10 mouse cellular contexts compared by ENCODE assay signal in genomic region chr6:73011827-73012226, GRCm38 (mm10). TPM values are rescaled to one million over a fixed set of nuclear protein-coding genes. Genes with fewer than 3 reads are reported as not detected.
DNase-seq lines count a peak whose midpoint lies in the region; ATAC-seq and TF ChIP-seq lines count a peak whose summit lies in the region.
"Had no signal": no experiment of that assay in that cellular context is flagged by ENCODE, and none has a peak within 500 bp of the region (broad histone marks: within the 10 kb centered on the region; RNA-seq: fewer than 3 reads in every experiment).

No protein-coding gene starts in this region.

- WGBS in kidney, adult 2 months: 68% methylated on average over 6 of the region's 6 CpGs

- no peak overlapping the region for H3K27ac ChIP-seq in gastrocnemius, adult 2 months
- no peak overlapping the region for H3K27ac ChIP-seq in kidney, adult 2 months (ENCODE audit: insufficient read depth, low read depth, low read length)

- intact Hi-C loops in gastrocnemius, adult 2 months (cut with DNase I): loop anchor here (2.0 kb wide), 1 partner anchor 71 kb away; no protein-coding TSS in a partner anchor

- no peaks in the 10 kb centered on the region for H3K4me1 ChIP-seq in kidney, adult 2 months (ENCODE audit: control insufficient read depth, insufficient read depth, low read length)

- TF ChIP-seq CTCF in gastrocnemius, adult 2 months (IDR thresholded peaks at IDR 0.05): no peak
- no peak for TF ChIP-seq CTCF in kidney, adult 2 months (conservative IDR thresholded peaks at IDR 0.05; ENCODE audit: insufficient read depth, insufficient read length, low read depth, low read length)

- no peak overlapping the region for H3K4me3 ChIP-seq in gastrocnemius, adult 2 months
- no peak overlapping the region for H3K4me3 ChIP-seq in kidney, adult 2 months (ENCODE audit: insufficient read depth, low read depth, low read length)

- no peak for TF ChIP-seq POLR2A in kidney, adult 2 months (IDR thresholded peaks at IDR 0.05; ENCODE audit: low read depth, low read length)

- DNase-seq in gastrocnemius, postnatal 10 days: peak; percentile 51
- no peak for DNase-seq in gastrocnemius, adult 2 months
- DNase-seq in kidney, postnatal 25 days: peak; percentile 39 to 45
- DNase-seq in kidney, adult 2 months: no peak
- DNase-seq in ovary, postnatal 36 days (ENCODE audit: low spot score): peak; percentile 7
- no peak for DNase-seq in ovary, adult 18-20 months (ENCODE audit: low spot score)
- DNase-seq in lung, postnatal 14 days: peak; percentile 47
- DNase-seq: spleen, adult 18-20 months; thymus, adult 2 months had no signal

- no peaks in the 10 kb centered on the region for H3K36me3 ChIP-seq in kidney, adult 2 months (ENCODE audit: control insufficient read depth, insufficient read depth, low read length)

- no peaks in the 10 kb centered on the region for H3K27me3 ChIP-seq in kidney, adult 2 months (replicated peaks; ENCODE audit: control insufficient read depth, insufficient read depth, low read length)

- ATAC-seq in megakaryocyte, adult 5-6 weeks (ENCODE audit: poor library complexity, severe bottlenecking): no peak

RNA-seq across cellular contexts. Expression of gene Tmsb10, which starts 53.3 kb away (rescaled TPM):
- total RNA-seq in gastrocnemius, postnatal 10 days (2021): 100 to 1,000 TPM; 485 to 609 TPM
- 10 to 100 TPM; 30.1 to 67.9 TPM for total RNA-seq in gastrocnemius, adult 2 months (2021)
- 28.0 and 54.7 TPM in 2 replicates for polyA plus RNA-seq in kidney, adult 2 months (2012; rRNA removed)
- 3,978 and 3,999 TPM in 2 replicates for total RNA-seq in megakaryocyte, adult 5-6 weeks (2015)
- total RNA-seq in megakaryocyte, adult 5-6 weeks (2017): 2,780 and 3,394 TPM in 2 replicates

Comparison
In these comparisons a context has a peak if more than half of its experiments do, and no peak if none do; other contexts are left out.
1. DNase-seq: peak in gastrocnemius, postnatal 10 days (single experiment), kidney, postnatal 25 days (2 of 2), ovary, postnatal 36 days (single experiment) and lung, postnatal 14 days (single experiment); none in gastrocnemius, adult 2 months (single experiment), kidney, adult 2 months (single experiment) and ovary, adult 18-20 months (single experiment).
2. RNA of gene Tmsb10, which starts 53.3 kb away (total RNA-seq): 2,780 to 3,999 TPM in megakaryocyte, adult 5-6 weeks and 485 to 609 TPM in gastrocnemius, postnatal 10 days; 30.1 to 67.9 TPM in gastrocnemius, adult 2 months; every median in the first group is over 4 times any median in the second.